Mouse (Mus musculus) C2C12 (cell line): ENCODE results near the gene Asrgl1. TPM values are rescaled to one million over a fixed set of nuclear protein-coding genes. Genes with fewer than 3 reads are reported as not detected.
A peak's percentile ranks its signal among the peaks of the same experiment; 100 is the strongest.
"Not testable (repeated sequence)": the region's sequence is repeated elsewhere in the genome, so short reads cannot be mapped to it uniquely, and the experiment has no call there.

Experiments
- H3K27me3 ChIP-seq: one replicate; pipeline ENCODE4 v1.6.1; 2011; ENCODE audit not compliant: control insufficient read depth, insufficient read depth, insufficient read length
- H3K36me3 ChIP-seq: one replicate; pipeline ENCODE4 v1.6.1; 2011; ENCODE audit not compliant: control insufficient read depth, insufficient read depth
- H3K4me3 ChIP-seq: one replicate; pipeline ENCODE4 v1.5.1; 2011; ENCODE audit warnings: mild to moderate bottlenecking, control low read depth; ENCODE audit not compliant: poor library complexity, insufficient read depth, severe bottlenecking
- H3K79me2 ChIP-seq: one replicate; pipeline ENCODE4 v1.6.1; 2011; ENCODE audit not compliant: control insufficient read depth, insufficient read depth
- H3K79me3 ChIP-seq: one replicate; pipeline ENCODE4 v1.6.1; 2011; ENCODE audit warnings: low read depth, control low read depth
- H3ac ChIP-seq: one replicate; pipeline ENCODE3; 2011; ENCODE audit warnings: low read depth; ENCODE audit not compliant: control insufficient read depth, insufficient read length
- CEBPB ChIP-seq: IDR thresholded peaks from one replicate; pipeline ENCODE4 v1.6.1; 2011; ENCODE audit warnings: low read depth, mild to moderate bottlenecking, control low read depth, moderate library complexity
- CTCF ChIP-seq: IDR thresholded peaks from one replicate; pipeline ENCODE4 v1.5.1; 2011; ENCODE audit not compliant: control insufficient read depth, insufficient read depth, insufficient read length
- FOSL1 ChIP-seq: IDR thresholded peaks from one replicate; pipeline ENCODE4 v1.8.0; 2011; ENCODE audit warnings: mild to moderate bottlenecking, low read length; ENCODE audit not compliant: poor library complexity, insufficient read depth, severe bottlenecking
- MAX ChIP-seq: IDR thresholded peaks from one replicate; pipeline ENCODE4 v1.6.1; 2011; ENCODE audit warnings: mild to moderate bottlenecking, control low read depth
- MYOD1 ChIP-seq: IDR thresholded peaks from one replicate; pipeline ENCODE4 v1.6.1; 2011; ENCODE audit warnings: low read depth; ENCODE audit not compliant: control insufficient read depth, insufficient read length
- MYOG ChIP-seq: IDR thresholded peaks from one replicate; pipeline ENCODE4 v1.6.1; 2011; ENCODE audit not compliant: control insufficient read depth, insufficient read length; ENCODE audit errors: extremely low read depth
- USF1 ChIP-seq: IDR thresholded peaks from one replicate; pipeline ENCODE4 v1.6.1; 2011; ENCODE audit warnings: low read depth, mild to moderate bottlenecking, control low read depth, moderate library complexity
- polyA plus RNA-seq: library from polyadenylated mRNA; unstranded; fragments of >200 nt; fragmentation: generic; extraction: Trizol; gene quantifications from one replicate; pipeline ENCODE4 v1.2.1, GENCODE M21; 2012; ENCODE audit warnings: missing spikeins

Gene Asrgl1
- polyA plus RNA-seq, 1 experiment, result 4.1 TPM

DNA sequence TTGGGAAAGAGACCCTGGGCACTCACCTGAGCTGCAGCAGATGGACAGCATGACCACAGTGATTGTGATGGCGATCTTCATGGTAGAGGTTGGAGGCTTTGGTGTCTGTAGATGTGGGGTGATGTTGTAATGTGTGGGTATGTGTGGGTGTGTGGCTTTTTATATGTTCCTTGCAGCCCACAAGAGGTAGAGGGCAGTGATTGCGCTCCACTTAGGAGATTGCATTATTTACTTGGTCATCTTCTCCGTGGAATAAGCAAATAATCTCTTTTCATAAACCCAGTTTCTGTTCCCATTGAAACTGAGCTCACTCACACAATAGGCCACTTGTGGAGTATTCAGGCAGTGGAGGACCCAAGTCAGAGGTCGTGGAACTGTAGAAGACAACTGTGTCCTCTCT, 47.6 kb downstream of the Asrgl1 start, which contains the start of gene Scgb1a1:
TSS of gene Scgb1a1 (minus strand) at position 138 of the 400 bp plus-strand sequence.
- Histone ChIP-seq H3K4me3 (no peak within 1 kb of the TSS), H3K27me3 (no peaks in the 10 kb centered on the region), H3K36me3 (no peaks in the 10 kb centered on the region), H3K79me2 (no peaks in the 10 kb centered on the region), H3ac (no peak within 1 kb of the TSS), H3K79me3 (no peaks in the 10 kb centered on the region)
- TF ChIP-seq CEBPB (no peak), MAX (no peak), FOSL1 (no peak), MYOD1 (no peak), USF1 (no peak), MYOG (no peak), CTCF (no peak)

- not testable (repeated sequence) for H3ac ChIP-seq, H3K79me2 ChIP-seq, H3K4me3 ChIP-seq, H3K79me3 ChIP-seq, H3K36me3 ChIP-seq, H3K27me3 ChIP-seq
Observed at GRCm38 (mm10) chr19:9083892-9084291, 51.5 kb downstream of the Asrgl1 start.

DNA sequence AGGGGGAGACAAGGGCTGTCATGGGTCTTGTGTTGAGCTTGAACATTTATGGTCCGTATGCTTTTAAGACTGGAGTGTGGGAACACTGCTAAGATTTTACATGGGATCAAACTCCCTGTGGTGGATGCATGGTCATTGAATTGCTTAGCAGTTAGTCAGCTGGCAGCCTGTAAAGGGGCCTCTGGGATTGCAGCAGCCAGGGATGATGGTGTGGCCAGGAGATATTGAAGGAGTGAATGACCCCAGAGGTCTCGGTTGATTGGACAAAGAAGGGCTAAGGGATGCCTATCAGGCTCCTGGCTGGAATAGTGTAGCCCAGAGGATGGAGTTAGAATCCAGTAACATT, 52.5 kb downstream of the Asrgl1 start:
- no peaks in the 10 kb centered on the region for H3K79me2 ChIP-seq
- TF ChIP-seq MYOD1 (no peak), CEBPB (no peak), FOSL1 (no peak), MAX (no peak)
- H3K27me3 ChIP-seq, result no peaks in the 10 kb centered on the region
- H3ac ChIP-seq, result no peak overlapping the region
- no peaks in the 10 kb centered on the region for H3K36me3 ChIP-seq
- H3K79me3 ChIP-seq, result no peaks in the 10 kb centered on the region
- H3K4me3 ChIP-seq, result no peak overlapping the region

DNA sequence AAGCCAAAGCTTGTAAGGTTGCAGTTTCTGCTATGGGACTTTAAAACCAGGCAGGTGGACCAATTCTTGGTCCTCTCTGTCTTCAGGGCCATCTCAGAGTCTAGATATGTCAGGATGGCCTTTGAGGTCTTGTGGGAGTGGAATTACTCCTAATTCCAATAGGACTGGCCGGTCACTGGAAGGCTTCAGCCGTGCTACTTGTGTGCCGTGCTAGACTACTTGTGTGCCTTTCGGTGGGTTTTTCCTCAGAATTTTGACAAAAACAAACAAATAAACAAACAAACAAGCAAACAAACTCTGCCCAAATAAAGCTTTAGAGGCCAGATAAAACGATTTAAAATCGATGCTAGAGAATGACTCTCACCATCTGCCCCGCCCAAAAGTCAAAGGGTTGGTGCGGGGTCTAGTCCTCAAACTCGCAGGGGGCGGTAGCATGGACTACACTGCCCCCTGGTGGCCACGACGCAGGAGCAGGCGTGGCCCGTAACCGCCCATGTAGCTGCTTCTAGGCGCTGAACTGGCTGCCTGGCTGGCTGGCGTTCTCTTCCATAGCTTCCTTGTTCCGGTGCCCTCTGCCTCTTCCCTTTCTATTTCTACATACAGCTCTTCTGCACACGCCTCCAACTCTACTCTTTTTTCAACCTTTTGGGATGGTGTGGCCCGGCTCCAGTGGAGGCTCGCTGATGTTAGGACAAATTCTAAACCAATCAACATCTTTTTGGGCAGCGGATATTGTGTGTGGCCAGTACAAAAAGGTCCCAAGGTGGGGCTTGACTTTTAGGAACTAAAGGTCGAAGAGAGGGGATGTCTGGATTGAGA, 53.0 kb downstream of the Asrgl1 start:
- TF ChIP-seq FOSL1 (no peak), MYOG (no peak), MYOD1 (no peak), USF1 (no peak), CEBPB (no peak), MAX (peak; percentile 92), CTCF (peak; percentile 98)
- Histone ChIP-seq H3K27me3 (no peaks in the 10 kb centered on the region), H3K79me3 (no peaks in the 10 kb centered on the region), H3ac (peak overlapping the region; percentile 13), H3K4me3 (no peak overlapping the region), H3K79me2 (no peaks in the 10 kb centered on the region), H3K36me3 (no peaks in the 10 kb centered on the region)

- H3K27me3 ChIP-seq, result no peaks in the 10 kb centered on the region
- H3K79me3 ChIP-seq, result no peaks in the 10 kb centered on the region
- TF ChIP-seq FOSL1 (no peak), CTCF (no peak), MAX (no peak), USF1 (no peak), CEBPB (no peak), MYOD1 (no peak), MYOG (no peak)
- no peaks in the 10 kb centered on the region for H3K36me3 ChIP-seq
- no peak overlapping the region for H3ac ChIP-seq
- no peaks in the 10 kb centered on the region for H3K79me2 ChIP-seq
- H3K4me3 ChIP-seq, result no peak overlapping the region
Observed at GRCm38 (mm10) chr19:9081311-9082190, 53.9 kb downstream of the Asrgl1 start.

DNA sequence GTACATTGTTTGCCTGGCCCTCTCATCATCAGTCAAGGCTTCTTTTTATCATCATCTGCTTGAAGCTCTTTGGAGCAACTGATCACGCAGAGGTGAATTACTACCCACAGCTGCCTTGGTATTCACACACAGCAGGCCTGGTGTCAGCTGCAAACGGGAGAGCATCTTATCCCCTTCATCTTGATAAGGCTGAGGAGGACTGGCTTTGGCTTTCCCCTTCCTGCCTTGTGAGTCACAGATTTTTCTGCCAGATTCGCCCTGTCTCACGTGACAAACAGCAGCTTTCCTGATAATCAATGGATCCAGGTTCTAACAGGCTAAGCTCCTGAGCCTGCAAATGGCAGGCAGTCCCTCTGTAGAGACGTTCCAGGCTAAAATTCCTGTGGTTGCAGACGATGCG, 55.5 kb downstream of the Asrgl1 start:
- no peaks in the 10 kb centered on the region for H3K36me3 ChIP-seq
- H3K4me3 ChIP-seq, result no peak overlapping the region
- TF ChIP-seq CTCF, result no peak
- TF ChIP-seq FOSL1, result peak; percentile 3
- no peak for TF ChIP-seq CEBPB
- TF ChIP-seq MAX, result no peak
- peak; percentile 92 for TF ChIP-seq USF1
- no peak for TF ChIP-seq MYOG
- TF ChIP-seq MYOD1, result peak; percentile 93
- H3K79me3 ChIP-seq, result no peaks in the 10 kb centered on the region
- no peaks in the 10 kb centered on the region for H3K27me3 ChIP-seq
- H3K79me2 ChIP-seq, result no peaks in the 10 kb centered on the region
- no peak overlapping the region for H3ac ChIP-seq
